Mouse (Mus musculus) urinary bladder, postnatal 4 days (tissue): ENCODE measurements around the gene Jakmip3.

Experiments
- DNase-seq, 2 experiments: peaks; one replicate each; pipeline ENCODE4 v3.0.0; 2021 to 2022; ENCODE audit warnings: low spot score in 2 of 2

Jakmip3 gene

DNA sequence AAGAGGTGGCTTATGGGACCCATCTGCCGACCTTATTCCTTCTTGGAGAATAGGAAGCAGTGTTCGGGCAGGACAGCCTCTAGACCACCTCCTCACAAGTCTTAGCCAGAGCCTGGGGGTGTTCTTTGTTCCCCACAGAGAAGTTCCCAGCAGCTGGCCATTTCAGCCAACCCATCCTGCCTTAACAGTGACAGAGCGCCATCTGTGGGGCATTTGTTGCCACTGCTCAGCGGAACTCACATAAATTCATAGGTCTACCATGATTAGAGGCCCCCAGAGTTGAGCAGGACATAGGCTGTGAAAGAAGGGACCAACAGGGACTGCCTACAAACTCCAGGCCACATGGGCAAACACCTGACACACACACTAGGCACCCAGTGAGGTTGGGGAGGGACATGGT, 122.9 kb downstream of the Jakmip3 start:
- DNase-seq, result no peak

DNA sequence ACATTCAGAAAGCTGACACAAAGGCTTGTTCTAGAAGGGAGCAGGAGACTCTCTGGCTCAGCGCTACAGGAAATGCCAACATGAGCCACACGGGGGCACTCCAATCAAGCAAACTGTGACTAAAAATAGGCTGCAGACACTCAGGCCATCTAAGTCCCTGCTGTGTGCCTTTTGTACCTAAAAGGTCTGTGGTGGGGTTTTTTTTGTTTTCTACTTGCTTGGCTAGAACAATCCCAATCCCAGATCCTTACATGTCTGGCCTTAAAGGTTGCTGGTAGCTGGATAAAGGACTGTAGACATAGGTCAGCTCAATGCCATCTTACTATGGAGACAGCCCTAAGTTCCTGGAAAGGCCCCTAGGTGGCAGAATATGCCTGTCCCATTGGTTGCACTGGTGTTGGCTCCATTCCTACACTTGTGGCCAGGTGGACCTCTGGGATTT, 127.7 kb downstream of the Jakmip3 start:
- no peak for DNase-seq

DNA sequence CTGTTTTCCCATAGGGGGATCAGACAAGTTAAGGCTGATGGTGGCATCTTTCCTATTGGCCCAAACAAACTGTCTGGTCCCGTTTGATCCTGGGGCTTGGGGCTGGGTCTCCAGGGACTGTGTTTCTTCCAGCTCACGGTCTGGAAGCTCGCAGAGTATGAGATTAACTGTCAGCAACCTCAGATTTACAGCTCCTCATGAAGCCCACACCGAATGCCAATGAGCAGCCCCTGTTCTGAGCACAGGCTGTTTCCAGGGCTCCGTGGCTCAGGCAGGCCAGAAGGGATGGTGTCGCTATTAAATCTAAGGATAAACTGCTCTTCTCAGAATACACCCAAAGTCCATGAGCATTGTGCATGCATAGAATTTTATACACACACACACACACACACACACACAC, 133.7 kb downstream of the Jakmip3 start:
- no peak for DNase-seq

DNA sequence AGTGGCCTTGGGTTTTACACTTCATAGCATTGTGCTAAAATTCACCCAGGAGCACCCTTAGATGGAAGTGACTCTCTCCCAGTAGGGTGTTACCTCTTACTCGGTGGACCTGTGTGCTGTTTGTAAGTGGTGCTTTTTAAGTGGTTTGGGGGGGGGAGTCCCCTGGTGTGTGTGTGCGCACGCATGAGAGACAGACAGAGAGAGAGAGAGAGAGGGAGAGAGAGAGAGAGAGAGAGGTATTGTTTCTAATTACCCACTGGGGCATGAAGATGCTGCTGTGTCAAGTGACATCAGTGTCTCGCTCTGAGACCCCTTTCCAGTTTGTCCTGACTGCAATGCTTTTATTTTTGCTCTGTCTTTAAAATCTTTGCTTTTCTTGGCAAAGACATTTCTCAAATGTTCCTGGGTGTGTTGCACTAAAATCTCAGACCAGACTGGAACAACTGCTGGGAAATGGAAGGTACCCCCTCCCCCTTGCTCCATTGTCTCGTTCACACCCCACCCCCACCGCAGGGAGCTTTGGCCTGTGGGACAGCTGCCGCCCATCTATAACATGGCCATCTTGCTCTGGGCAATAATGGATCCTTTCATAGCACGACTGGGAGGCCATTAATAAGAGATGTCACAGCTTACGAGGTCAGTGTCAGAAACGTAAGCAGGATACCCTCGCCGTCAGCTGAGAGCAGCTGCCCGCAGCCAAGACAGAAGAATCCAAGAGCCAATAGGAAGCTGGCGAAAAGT, 134.7 kb downstream of the Jakmip3 start:
- no peak for DNase-seq

DNA sequence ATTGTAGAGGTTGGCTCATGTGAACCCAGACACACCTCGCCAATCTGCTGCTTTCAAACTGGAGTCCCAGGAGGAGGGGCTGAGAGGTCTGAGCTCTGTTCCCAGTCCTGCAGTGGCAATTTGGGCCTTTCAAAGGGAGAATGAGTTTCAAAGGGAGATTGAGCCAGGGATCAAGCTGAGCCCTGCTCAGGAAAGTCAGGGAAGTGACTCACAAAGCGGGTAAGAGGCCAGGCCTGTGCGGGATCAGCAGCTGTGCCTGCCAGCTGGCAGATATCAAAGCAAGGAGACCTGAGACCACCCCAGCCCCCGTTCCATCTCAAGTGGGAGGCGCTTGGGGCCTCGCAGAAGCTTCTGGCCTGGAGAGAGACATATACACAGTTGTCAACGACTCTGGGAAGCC, 136.8 kb downstream of the Jakmip3 start:
- no peak for DNase-seq

DNA sequence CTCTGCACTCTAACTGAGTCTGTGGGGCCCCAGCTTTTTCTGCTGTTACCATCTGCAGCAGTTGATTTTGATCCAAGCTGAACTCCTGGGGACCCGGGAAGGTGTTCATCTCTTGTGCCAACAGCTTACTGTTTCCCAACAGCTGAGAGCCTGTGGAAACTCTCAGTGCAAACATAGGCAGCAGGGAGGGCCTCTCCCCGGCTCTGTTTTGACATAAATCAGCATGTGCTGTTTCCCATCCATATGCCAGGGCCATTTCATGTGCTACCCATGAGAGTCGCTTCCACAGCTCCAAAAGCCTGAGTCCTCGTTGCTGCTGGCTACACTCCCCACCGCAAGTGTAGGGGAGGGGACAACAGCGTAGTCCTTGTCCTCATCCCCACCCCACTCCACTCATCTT, 137.7 kb downstream of the Jakmip3 start:
- DNase-seq, result no peak

DNA sequence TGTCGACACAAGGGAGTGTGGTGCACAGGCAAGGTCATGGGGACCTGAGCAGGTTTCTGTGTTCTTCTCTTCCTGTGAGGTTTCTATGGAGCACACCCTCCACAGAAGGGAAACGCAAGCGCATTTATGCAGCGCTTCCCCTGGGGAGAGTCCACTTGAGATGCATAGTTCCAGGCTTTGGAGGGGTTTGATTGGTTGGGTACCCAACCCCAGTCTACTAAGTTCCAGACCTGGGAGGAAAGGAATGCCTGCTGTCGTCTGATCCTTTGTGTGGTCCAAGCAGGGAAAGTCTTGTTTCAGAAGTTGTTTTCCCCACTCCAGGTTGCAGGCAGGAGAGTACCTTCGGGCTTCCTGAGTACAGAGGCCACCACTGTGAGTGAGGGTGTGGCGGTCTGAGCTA, 138.6 kb downstream of the Jakmip3 start:
- no peak for DNase-seq

DNA sequence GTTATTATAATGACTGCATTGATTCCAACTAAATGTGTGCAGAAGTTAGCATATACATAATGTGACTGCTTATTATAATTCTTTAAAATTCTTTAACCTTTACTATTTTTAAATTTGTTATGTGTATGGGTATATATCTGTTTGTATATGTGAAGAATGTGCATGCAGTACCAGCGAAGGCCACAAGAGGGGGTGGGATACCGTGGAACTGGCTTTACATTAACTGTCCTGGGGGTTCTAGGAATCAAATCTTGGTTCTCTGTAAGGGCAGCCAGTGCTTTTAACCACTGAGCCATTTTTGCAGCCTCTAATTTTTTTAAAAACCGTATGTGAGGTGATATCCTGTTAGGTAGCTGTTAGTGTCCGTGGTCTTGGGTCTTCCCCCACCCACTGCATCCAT, 140.2 kb downstream of the Jakmip3 start:
- DNase-seq, result no peak

DNA sequence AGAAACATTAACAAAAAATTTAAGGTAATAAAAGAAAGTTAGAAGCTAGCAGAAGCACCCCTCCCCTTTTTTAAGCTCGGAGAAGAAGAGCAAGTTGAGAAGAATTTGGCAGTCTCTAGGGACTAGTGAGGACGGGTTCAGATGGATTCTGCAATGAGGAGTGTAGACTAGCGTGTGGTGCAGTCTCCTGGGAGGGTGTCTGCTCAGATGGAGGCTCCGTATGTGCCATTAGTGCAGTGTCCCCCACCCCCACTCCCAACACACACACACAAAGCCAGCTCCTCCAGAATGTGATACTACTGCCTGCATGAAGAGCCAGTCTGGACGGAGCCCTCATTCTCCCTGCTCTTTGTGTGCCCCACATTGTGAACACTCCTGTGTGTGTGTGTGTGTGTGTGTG, 140.6 kb downstream of the Jakmip3 start:
- DNase-seq, result no peak

DNA sequence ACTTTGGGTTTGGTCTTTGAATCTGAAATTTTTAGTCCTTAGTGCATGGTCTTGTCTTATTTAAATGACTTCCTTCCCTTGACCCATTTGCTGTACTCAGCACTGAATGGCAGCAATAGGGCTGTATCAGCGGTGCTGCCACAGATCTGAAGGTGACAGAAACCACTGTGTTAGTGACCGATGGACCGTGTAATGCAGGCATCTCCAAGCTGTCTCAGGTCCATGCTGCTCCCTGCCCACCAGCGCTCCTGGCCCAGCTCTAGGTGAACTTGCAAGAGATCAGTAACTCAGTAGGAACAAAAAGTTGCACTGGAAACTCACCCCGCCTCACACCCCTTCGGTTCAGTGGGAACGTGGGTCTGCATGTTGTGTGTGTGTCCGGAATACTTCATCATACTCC, 141.8 kb downstream of the Jakmip3 start:
- no peak for DNase-seq

DNA sequence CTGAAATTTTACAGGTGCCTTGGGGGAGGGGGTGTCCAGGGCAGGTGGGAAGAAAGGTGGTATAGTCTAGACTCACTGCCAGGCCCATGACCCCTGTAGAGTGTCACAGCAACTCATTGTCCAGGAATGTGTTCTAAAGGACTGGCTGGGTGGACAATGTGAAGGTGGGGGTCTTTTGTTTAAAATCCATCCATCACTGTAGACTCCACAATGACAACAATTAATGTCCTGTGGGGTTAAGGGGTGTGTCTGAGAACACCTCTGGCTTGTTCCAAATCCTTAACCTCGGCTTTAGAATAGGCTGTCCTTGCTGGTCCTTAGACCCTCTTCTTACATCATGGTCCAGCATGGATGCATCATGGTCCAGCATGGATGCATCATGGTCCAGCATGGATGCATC, 143.8 kb downstream of the Jakmip3 start:
- no peak for DNase-seq

DNA sequence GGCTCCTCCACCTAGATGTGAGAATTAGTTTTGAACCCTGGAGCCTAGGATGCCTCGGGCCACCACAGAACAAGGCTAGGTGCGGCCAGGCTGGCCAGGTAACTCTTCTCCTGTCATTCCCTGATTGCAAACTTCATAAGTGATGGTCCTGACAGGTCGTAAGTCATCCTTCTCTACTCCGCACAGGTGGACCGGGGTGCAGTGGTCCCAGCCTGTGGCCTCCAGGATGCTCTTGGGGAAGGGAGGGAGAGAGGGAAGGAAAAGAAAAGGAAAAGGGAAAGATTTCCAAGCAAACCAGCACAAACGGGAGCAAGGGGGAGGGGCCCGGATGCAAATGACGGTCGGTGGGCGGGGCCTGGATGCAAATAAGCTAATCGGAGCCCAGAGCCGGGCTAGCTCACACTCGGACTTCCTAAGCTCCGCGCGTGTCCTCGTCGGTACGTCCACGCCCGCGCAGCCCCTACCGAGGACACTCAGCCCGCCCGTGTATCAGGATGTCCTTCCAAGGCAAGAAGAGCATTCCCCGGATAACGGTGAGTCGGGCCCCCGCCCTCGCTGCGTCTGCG, 145.2 kb downstream of the Jakmip3 start, which contains the start of gene Dpysl4:
Gene Dpysl4, plus strand, starts transcription at position 373 of the 566 bp plus-strand sequence.
- DNase-seq, result peak; percentile 54 to 81

DNA sequence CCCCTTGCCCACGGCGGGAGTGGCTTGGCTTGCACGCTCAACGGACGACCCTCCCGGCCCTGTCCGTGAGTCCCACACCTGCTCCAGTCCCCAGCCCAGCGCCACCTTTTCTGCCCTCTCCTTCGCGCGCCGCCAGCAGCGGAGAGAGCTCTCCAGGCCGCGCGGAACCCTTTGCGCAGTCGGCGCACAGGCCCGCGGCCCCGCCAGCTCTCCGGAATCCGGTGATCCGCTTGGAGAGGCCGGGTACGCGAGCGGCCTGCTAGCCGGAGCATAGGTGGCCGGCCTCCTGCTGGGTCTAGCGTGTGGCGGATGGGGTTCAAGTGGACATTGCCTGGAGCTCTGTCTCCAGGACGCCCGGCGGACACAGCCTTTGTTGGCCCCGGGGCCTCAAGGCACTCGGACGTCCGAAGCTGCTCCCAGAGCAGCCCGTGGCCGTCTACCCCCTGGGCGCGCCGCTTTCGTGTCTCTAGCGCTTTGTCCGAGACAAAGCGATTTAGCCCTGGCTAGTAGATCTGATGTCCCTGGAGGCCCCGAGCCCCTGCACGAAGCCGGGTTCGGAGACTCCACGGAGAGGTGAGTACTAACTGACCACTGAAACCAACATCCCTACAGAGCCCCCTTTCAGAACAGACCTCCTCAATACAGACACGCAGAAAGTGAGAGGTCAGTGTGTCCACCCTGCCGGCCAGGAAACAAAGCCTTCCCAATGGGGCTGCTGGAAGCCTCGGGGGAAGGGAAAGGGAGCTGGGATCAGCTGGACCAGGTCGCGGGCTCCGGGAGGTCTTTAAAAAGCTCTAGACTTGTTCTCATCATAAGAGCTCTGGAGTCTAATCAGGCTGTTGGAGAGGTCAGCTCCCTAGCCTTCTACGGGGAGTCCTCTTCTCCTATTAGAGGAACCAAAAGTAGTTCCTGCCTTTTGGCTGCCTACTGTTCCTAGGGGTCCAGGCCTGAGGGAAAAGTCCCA, 145.9 kb downstream of the Jakmip3 start:
- no peak for DNase-seq

DNA sequence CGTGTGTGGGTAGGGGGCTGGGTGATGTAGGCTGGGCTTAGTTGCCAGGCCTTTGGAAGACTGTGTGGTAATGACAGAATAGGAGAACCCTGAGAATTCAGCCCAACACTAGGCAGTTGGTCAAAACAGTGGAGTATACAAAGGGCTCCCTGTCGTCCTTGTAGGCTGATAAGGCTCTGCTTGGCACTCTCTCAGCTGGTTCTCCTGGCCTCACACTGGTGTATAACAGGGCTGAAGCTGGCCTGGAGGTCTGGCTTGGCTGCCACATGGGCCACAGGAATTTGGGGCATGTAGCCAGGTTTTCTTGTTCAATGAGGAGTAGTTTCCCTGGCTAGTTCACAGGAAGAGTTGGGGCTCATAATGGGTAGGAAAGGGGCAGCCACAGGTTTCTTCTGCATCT, 147.3 kb downstream of the Jakmip3 start:
- no peak for DNase-seq

DNA sequence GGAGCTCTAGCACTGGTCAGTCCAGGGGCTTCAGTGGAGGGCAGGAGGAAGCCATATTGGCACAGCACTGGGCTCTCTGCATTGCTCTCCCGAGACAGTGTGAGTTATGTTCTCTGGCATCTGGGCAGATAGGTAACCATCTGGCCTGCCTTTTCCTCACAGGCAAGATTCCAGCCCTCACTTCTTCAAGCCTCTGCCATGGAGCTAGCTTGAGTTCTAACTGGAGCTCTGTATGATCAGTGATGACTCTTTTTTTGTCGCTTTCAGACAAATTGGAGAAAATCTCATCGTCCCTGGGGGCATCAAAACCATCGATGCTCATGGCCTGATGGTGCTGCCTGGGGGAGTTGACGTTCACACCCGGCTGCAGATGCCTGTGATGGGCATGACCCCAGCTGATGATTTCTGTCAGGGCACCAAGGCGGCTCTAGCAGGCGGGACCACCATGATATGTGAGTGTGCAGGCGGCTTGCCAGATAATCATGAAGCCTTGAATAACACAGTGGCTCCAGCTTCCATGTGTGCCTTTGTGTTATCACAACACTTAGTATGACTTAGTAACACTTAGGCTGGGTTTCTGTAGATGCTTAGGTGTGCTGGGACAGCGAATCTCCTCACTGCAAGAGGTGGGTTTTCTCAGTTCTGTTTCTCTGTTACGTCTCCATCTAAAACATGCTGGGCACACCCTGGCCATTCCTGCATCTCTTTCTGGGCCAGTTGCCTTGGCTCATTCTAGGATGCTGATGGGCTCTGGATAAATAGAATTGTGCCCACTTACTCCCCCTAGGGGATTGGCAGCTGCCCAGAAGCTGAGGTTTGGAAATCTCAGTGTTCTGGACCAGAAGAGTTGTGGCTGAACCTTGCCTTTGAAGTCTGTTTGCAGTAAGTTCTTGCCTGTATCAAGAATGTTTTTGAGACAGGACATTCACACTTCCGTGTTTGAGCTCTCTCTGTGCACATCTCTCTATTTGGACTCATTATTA, 149.7 kb downstream of the Jakmip3 start:
- DNase-seq, result no peak

DNA sequence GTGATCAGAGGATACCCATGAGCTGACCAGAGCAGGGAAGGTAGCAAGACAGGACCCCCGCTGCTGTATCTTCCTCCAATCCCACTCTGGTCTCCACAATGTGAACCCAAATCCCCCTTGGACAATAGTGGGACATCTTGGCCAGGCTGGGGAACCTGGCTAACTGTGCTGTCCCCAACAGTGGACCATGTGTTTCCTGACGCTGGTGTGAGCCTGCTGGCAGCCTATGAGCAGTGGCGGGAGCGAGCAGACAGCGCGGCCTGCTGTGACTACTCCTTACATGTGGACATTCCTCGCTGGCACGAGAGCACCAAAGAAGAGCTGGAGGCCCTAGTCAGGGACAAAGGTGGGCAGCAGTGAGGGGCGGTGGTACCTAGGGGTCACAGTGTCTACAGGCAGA, 151.2 kb downstream of the Jakmip3 start:
- DNase-seq, result no peak

DNA sequence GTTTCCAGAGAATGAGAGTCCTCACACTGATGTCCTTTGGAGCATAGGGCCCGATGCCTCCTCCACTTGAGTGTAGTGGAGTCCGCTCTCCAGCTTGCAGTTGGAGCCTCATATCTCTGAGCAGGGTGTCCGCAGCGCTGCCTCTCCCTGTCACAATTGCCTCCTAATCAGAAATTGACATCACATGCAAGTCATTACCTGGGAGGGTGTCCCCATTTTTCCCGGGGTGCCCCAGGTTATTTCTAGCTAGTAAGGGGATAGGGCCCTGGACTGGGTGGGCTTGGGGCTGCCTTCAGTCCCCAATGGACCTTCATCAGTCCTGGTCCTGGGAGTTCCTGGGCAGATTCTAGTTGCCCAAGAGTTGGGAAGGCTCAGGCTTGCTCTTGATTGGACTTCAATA, 152.1 kb downstream of the Jakmip3 start:
- no peak for DNase-seq

DNA sequence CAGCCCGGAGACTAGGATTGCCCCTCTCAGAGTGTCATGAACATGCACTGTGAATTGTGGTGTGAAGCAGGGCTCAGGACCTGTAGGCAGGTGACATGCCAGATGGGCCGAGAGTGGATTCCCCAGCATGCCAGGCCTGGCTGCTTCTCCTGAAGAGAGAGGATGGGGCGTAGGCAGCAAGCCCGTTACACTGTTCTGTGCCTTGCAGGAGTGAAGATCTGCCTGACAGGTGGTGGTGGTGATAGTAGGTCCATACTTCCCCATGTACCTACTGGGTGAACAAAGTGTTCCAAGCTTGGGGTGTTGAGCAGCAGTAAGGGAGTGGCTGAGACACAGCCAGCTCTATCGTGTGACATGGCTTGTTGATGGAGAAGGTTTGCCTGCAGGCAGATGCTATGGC, 152.6 kb downstream of the Jakmip3 start:
- no peak for DNase-seq

DNA sequence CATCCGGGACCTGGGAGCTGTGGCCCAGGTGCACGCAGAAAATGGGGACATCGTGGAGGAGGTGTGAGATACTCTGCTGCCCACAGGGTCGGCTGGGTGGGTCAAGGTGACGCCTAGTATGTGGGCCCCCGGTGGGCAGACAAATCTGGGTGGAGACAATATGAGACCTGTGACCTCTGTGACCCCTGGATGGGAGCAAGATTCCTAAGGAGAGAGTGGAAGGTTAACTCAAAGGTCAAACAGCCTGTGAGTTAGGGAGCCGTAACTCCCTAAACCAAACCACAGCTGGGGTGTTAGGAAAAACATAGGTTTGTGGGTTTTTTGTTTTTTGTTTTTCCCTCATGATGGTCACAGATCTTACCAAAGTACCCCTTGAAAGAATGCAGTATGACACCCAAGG, 153.3 kb downstream of the Jakmip3 start:
- no peak for DNase-seq

DNA sequence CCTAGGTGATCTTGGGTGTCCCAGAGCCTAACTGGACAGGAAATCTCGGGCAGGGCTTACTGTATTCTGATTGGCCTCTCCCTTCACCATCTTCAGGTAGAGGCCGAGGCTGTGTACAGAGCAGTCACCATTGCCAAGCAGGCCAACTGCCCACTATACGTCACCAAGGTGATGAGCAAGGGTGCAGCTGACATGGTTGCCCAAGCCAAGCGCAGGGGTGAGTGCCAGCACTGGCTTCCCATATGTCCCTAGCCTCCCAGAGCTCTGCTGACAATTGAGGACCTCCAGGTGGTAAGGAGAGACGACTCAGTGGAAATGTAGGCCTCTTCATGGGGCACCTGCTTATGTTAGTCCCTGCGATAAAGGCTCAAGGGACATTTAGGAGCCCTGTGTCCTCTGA, 154.2 kb downstream of the Jakmip3 start:
- DNase-seq, result no peak

DNA sequence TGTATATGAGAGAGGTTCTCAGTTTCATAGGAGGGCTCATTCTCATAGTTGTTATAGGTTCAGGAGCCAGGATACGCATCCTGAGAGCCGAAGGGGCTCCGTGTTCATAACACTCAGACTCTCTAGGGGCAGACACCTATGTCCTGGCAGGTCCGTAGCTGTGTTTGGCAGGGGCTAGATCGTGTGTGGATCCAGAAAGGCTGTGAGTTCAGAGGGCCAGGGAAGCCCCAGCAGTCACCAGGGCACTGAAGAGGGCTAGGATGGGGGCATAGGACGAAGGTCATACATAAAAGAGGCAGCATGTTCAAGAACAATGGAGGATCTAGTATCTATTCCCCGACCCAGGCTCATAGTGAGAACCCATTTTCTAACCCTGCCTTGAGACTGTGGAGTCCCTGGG, 154.8 kb downstream of the Jakmip3 start:
- no peak for DNase-seq
